Mouse (Mus musculus) gastrocnemius, postnatal 10 days (tissue): ENCODE data around the gene Opcml. TPM values are rescaled to one million over a fixed set of nuclear protein-coding genes. Genes with fewer than 3 reads are reported as not detected.

Source experiments
- DNase-seq: peaks from one replicate; pipeline ENCODE4 v3.0.0; 2021; ENCODE audit warnings: mixed read lengths
- total RNA-seq, 2 experiments: library from RNA; stranded (reverse); gene quantifications; 2 replicates each; pipeline ENCODE4 v1.2.3; 2021

The Opcml gene
- total RNA-seq, 2 experiments from 2014 or later: 5.0 to 5.7 TPM

DNA sequence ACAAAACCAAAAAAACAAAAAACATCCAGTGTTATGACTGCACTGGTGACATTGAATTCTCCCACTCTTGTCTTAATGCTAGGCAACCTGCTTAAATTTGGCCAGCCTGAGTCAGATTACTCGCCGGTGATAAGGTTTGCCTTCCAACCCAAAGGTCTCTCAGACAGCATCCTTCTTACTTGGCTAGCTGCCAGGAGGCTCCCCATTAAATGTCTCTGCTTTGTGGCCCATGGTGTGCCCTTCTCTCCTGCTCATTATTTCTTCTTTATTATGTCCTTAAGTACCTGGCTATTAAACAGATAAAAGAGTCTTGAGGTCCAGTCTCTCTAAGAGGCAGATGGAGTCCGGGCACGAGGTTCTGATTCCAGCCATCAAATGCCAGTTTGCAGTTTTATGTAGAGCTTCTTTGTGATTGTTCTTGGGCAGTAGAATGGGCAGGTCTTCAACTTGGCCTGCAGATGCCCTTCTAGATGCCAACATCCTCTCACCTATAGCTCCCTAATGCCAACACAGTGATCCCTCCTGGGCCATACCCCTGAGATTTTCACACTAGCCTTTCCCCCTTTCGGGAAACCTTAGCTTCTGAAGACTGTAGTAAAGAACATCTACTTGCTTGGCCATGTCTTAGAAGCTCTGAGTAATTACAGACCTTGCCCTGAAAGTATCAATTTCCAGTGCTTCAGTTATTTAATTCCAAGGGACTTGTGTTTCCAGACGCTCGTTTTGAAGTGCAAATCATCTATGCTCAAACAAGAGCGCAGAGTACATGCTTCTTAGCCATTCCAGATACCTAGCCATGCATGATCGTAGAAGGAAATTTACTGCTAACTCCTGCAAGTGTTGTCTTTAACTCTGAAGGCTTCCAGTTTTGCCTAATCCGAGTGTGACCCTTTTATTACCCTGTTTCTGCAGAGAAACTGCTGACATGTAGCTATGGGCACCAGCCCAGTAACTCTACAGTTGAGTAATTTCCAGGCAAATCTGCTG is 986.2 kb downstream of the Opcml start:
- no peak for DNase-seq

DNA sequence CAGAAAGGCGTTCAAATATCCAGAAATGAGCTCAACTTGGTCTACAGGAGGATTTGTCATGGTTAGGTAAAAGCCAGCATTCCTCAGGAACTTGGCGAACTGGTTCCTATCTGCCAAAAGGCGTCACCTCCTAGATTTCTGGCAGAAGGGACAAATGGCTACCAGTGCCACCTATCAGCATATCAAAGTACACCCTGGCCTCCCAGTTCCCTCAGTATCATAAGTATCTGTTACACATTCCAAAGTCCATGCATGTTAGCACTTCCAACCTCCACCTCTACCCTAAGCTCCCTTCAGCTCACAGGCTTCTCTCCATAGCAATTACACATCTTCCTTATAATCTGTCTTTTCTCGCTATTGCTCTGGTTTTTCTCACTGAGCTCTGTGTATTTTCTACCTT is 993.3 kb downstream of the Opcml start:
- no peak for DNase-seq

GRCm38 (mm10) chr9:28789439-28789838 is 998.9 kb downstream of the Opcml start:
- DNase-seq: no peak

GRCm38 (mm10) chr9:28800100-28800499 is 1009.5 kb downstream of the Opcml start:
- DNase-seq: no peak

DNA sequence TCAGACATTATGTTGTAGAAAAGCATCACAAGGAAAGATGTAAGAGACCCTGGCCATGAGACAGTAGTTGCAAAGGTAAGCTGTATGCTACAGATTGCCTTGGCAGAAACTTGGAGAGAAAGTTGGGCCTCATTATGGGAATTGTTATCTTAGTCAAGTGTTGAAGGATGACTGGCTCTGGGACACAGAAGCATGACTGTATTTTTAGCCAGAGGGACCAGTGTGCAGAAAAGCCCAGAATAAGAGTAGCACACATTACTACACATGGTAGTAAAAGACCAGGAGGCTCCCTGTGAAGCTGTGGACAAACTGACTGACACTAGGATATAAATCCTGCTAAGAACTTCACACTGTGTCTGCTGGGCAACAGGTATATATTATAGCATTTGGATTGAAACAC is 1016.1 kb downstream of the Opcml start:
- no peak for DNase-seq

GRCm38 (mm10) chr9:28822060-28822459 is 1031.5 kb downstream of the Opcml start:
- DNase-seq: no peak

- DNase-seq: no peak
Measured at GRCm38 (mm10) chr9:28822466-28822865, 1031.9 kb downstream of the Opcml start.

GRCm38 (mm10) chr9:28825821-28826220 is 1035.2 kb downstream of the Opcml start:
- no peak for DNase-seq

DNA sequence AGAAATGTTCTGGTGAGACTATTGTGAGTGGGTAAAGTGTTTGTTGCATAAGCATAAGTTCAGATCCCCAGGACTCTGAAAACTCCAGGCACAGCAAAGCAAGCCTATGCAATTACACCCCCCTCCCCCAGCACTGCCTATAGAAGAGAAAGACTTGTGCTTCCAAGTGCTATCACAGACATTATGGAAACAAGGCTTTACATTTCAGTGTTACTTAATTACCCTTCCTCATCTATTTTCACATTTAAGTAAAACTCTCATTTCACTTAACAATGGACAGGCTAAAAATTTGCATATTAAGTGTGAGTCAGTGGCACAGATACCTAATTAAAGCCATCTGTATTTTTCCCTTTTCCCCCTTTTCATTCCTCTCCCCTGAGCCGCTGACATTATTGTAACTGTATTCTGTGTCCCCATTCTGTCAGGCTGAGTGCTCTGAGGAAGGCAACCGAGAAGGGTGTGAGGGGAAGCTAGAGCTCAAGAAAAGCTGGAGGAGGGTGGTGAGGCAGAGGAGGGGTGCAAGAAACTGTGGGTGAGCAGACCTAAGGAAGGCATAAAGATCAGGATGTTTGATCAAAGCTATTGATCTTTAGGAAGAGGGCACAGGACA is 1055.5 kb downstream of the Opcml start:
- no peak for DNase-seq

DNA sequence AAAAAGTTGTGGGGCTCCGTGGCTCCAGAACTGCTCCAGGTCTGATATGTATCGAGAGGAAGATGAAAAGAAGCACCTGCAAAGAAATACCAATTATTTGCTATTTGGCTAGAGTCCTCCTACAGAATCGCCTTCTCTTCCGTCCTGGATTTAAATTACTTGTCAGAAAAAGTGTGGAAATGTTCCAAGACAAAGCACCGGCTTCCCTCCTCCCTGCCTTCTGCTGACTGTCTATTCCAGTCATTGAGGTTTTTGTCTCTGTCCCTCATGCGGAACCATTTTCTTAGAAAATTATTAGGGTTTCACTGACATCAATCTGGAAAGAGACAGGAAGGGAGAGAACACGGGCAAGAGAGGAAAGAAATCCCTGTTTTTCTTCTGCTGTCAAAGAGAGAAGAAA is 1065.3 kb downstream of the Opcml start:
- no peak for DNase-seq

- DNase-seq: no peak
Measured at GRCm38 (mm10) chr9:28861983-28862382, 1071.4 kb downstream of the Opcml start.

DNA sequence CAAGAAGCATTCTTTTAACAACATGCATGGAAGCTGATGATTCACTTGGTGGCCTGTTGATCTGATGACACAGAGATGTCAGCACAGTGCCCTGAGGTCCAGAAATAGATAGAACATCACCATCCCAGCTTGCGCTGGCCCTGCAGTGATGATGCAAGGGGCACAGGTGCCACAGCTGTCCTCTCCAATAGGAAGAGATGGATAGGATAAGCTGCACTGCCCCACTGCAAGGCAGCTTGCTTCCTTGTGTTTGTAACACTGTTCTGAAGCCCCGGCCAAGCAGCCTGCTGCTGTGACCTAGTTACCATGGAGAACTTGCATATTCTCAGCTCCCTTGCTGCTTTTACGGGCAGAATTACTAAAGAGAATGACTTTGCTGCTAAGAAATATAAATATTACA is 1076.7 kb downstream of the Opcml start:
- DNase-seq: no peak

- no peak for DNase-seq
Measured at GRCm38 (mm10) chr9:28870478-28870877, 1079.9 kb downstream of the Opcml start.

DNA sequence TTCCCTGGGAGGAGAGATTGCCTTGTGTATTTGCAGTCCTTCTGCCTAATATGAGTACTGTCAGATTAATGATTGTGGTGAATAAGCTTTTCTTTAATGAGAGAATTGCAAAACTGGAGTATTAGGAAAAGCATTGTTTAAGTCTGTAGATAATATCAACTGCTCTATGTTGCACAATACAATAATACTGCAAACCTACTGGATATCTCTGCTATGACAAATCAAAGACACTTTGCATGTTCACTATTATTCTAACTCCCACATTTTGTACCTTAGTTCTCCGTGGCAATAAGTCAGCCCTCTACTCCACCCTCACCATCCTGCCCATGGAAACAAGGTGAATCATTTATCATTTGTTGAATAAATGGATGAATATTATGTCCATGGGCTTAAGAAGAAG is 1092.0 kb downstream of the Opcml start:
- DNase-seq: no peak

DNA sequence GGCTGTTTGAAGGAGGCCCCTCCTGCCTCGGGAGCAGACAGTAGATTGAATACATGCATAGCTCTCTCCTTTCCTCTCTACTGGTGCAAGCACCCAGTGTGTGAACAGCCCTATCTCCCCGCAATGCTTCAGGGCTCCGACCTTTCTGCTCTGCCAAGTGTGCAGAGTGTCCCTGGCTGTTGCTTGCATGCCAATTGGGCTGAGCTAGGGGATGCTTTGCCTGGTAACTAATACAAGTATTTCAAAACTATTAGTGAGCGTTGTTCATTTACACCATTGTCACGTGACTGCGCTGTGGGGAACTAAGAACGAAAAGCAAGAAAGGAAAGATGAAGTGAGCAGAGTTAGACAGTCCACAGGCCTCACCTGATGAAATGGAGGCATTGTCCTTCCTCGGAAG is 1101.0 kb downstream of the Opcml start:
- DNase-seq: no peak

- DNase-seq: no peak
Measured at GRCm38 (mm10) chr9:28903291-28903690, 1112.7 kb downstream of the Opcml start.

GRCm38 (mm10) chr9:28909738-28910137 is 1119.2 kb downstream of the Opcml start:
- DNase-seq: no peak

DNA sequence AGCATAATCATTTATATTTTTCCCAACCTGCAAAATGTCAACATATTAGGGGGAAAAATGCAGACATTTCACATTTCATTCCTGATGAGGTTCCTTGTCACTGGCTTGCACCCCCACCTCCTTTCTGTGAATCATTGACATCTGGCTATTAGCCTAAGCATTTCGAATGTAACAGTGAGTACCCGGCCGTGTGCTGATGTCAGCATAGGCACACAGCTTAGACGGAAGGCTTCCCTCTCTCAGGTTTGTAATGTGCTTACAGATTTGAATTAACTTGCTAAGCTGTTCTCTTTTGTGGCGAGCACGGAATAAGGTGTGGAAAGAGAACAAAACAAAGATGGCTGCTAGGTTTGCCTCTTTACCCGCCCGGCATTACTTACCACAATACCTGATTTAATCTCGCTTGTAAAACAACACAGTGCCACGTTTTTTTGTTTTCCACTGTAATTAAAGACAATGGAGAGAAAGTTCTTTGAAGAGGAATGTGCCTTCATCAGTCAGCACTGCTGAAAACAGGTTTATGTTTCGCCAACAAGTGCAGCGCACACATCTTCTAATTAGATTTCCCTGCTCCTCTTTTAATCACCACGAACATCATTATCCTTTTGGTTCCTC is 1121.1 kb downstream of the Opcml start:
- no peak for DNase-seq

DNA sequence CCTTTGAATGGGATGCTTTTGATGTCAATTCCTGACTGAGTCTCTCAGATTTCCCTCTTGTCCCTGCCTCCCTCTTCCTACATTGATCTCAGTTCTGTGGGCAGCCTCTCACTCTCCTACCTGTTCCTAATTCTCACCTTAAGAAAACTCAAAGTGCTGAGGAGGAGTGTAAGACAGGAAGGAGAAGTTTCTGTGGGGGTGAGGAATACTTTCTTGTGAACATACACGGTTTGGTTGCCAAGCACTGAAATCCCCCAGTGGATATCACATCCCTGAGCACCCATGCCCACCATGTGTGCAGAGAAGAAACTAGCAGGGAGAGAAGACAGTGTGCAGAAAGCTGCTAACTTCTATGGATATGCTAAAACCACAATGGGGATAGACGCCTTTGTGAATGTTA is 1141.5 kb downstream of the Opcml start:
- DNase-seq: no peak

DNA sequence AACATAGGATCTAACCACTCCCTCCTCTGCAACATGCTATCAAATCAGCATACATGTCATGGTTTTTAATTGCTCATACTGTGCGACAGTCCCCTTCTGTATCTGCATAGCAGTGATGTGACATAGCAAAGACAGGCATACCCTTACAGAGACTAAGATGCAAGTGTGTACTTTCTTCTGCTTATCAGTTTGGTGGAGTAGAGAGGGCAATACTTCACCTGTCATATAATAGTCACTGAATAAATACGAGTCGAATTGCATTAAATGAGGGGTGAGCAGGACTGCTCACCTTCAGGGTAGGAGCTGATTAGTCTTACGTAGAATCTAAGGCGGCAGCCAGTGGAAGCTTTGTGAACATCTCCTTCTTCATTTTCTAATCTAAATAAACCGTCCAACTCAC is 1146.6 kb downstream of the Opcml start:
- DNase-seq: no peak

DNA sequence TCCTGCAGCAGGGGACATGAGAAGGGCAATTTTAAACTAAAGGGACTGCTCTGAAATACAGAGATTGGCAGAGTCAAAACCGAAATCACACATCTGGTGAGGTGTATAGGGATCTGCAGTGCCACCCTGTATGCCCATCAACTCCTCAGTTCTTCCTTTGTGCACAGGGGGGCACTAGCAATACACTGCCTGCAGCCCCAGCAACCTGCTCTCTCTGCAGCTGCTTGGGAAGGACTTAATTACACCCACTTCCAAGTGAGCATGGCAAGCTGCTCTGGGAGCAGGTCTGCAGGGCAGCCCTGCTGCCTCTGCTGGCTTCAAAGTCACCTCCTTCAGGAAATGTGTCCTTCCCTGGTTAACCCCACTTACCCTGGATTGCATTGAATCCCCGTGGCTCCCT is 1147.4 kb downstream of the Opcml start:
- no peak for DNase-seq

DNA sequence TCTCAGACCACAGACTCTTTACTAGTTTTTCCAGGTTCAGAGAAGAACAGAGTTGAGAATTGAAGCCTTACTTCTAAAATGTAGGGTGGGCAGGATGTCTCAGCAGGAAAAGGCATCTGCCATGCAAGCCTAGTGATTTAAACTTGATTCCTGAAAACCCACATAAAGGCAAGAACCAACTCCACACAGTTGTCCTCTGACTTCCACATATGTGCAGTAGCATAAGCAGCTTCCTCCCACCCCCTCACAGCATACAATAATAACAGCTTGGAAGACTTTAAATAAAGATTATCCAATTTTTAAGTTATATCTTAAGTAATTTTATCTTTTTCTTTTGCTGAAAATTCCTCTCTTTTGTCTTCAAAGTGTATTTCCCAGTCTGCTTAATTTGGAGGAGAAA is 1150.3 kb downstream of the Opcml start:
- no peak for DNase-seq

- DNase-seq: no peak
Measured at GRCm38 (mm10) chr9:28969455-28969854, 1178.9 kb downstream of the Opcml start.
